ENCODE assay signal across 8 mouse cellular contexts in genomic region chr8:115706411-115706860, GRCm38 (mm10). TPM values are rescaled to one million over a fixed set of nuclear protein-coding genes. Genes with fewer than 3 reads are reported as not detected.
A peak's percentile ranks its signal among the peaks of the same experiment; 100 is the strongest.
DNase-seq lines count a peak whose midpoint lies in the region; ATAC-seq and TF ChIP-seq lines count a peak whose summit lies in the region.

No protein-coding gene starts in this region.

- H3K9ac ChIP-seq in forebrain, postnatal 0 days = peak overlapping the region; percentile 60
- H3K9ac ChIP-seq in hindbrain, embryonic 16.5 days (ENCODE audit: low read depth, low read length) = peak overlapping the region; percentile 81
- peak overlapping the region; percentile 75 for H3K9ac ChIP-seq in lung, embryonic 15.5 days

- no peak for TF ChIP-seq CTCF in forebrain, postnatal 0 days (IDR thresholded peaks at IDR 0.05; ENCODE audit: low read depth)

- no peaks in the 10 kb centered on the region for H3K9me3 ChIP-seq in forebrain, postnatal 0 days (ENCODE audit: low read length)
- no peaks in the 10 kb centered on the region for H3K9me3 ChIP-seq in hindbrain, embryonic 16.5 days (ENCODE audit: control insufficient read depth, low read length)
- no peaks in the 10 kb centered on the region for H3K9me3 ChIP-seq in lung, embryonic 15.5 days

- H3K36me3 ChIP-seq in forebrain, postnatal 0 days (ENCODE audit: insufficient read depth) = no peaks in the 10 kb centered on the region
- H3K36me3 ChIP-seq in hindbrain, embryonic 16.5 days (ENCODE audit: control insufficient read depth, insufficient read depth, low read length) = no peaks in the 10 kb centered on the region
- H3K36me3 ChIP-seq in lung, embryonic 15.5 days = no peaks in the 10 kb centered on the region

- DNase-seq in left cerebral cortex, adult 18-20 months (ENCODE audit: low spot score in 2 of 2) = peak; percentile 23 to 64
- DNase-seq in left cerebral cortex, adult 11 months (ENCODE audit: low spot score) = no peak
- DNase-seq in forebrain, postnatal 0 days = no peak
- peak; percentile 58 for DNase-seq in right cerebral cortex, postnatal 25 days

- 0 out of 2 replicates have a peak, but pooled peaks have one; percentile 11 for ATAC-seq in cerebellum, adult (ENCODE audit: insufficient number of reproducible peaks, low FRiP score, low TSS enrichment)
- peak; percentile 6 for ATAC-seq in forebrain, postnatal 0 days
- ATAC-seq in hindbrain, embryonic 16.5 days = peak; percentile 37
- peak; percentile 11 for ATAC-seq in lung, embryonic 15.5 days (ENCODE audit: borderline replicate concordance, extremely low read depth, low FRiP score, low TSS enrichment)
- ATAC-seq in inflammation-experienced regulatory T-cells, adult 6 months = no peak

- peak overlapping the region; percentile 55 for H3K4me3 ChIP-seq in forebrain, postnatal 0 days (ENCODE audit: low read depth, low read length)
- peak overlapping the region; percentile 76 for H3K4me3 ChIP-seq in hindbrain, embryonic 16.5 days (ENCODE audit: low read length)
- peak overlapping the region; percentile 82 for H3K4me3 ChIP-seq in lung, embryonic 15.5 days

- H3K27me3 ChIP-seq in forebrain, postnatal 0 days (ENCODE audit: insufficient read depth, low read length) = peaks cover 38% of the 10 kb centered on the region
- H3K27me3 ChIP-seq in hindbrain, embryonic 16.5 days (replicated peaks; ENCODE audit: control insufficient read depth, insufficient read depth, low read length) = peaks cover 4% of the 10 kb centered on the region
- peaks cover 7% of the 10 kb centered on the region for H3K27me3 ChIP-seq in lung, embryonic 15.5 days

- peaks cover 8% of the 10 kb centered on the region; the same call in 1 of the 2 replicates for H3K4me1 ChIP-seq in forebrain, postnatal 0 days (ENCODE audit: insufficient read depth)
- H3K4me1 ChIP-seq in hindbrain, embryonic 16.5 days (ENCODE audit: control insufficient read depth, insufficient read depth, low read depth, low read length) = peaks cover 15% of the 10 kb centered on the region
- H3K4me1 ChIP-seq in lung, embryonic 15.5 days = peaks cover 14% of the 10 kb centered on the region

- H3K4me2 ChIP-seq in forebrain, postnatal 0 days (ENCODE audit: low read depth) = peak overlapping the region; percentile 97
- peak overlapping the region; percentile 93 for H3K4me2 ChIP-seq in hindbrain, embryonic 16.5 days (ENCODE audit: low read length)
- H3K4me2 ChIP-seq in lung, embryonic 15.5 days = peak overlapping the region; percentile 92

- peak overlapping the region; percentile 74 for H3K27ac ChIP-seq in forebrain, postnatal 0 days (ENCODE audit: low read depth, low read length)
- H3K27ac ChIP-seq in hindbrain, embryonic 16.5 days (ENCODE audit: low read depth, low read length) = peak overlapping the region; percentile 91
- H3K27ac ChIP-seq in lung, embryonic 15.5 days = peak overlapping the region; percentile 96

- 0% methylated on average over 38 of the region's 39 CpGs for WGBS in forebrain, postnatal 0 days
- WGBS in hindbrain, embryonic 16.5 days = under 1% methylated on average over 34 of the region's 39 CpGs
- under 1% methylated on average over 39 of the region's 39 CpGs for WGBS in lung, embryonic 15.5 days

RNA-seq across cellular contexts. Expression of gene Maf, which starts 1.2 kb away (rescaled TPM):
- 10 to 100 TPM; 27.4 to 29.0 TPM for total RNA-seq in left cerebral cortex, adult 18-20 months (2021)
- total RNA-seq in forebrain, postnatal 0 days (2014; rRNA removed) = 16.7 and 20.9 TPM in 2 replicates
- polyA plus RNA-seq in forebrain, postnatal 0 days (2015; fragmentation: Nextera tagmentation; extraction: Ambion mirVana) = 4.3 and 5.0 TPM in 2 replicates
- polyA plus RNA-seq in hindbrain, embryonic 16.5 days (2015; fragmentation: Nextera tagmentation; extraction: Ambion mirVana) = 10.0 and 10.4 TPM in 2 replicates
- 10.1 and 11.6 TPM in 2 replicates for polyA plus RNA-seq in lung, embryonic 15.5 days (2015; fragmentation: Nextera tagmentation; extraction: Ambion mirVana)
- 100 to 1,000 TPM; 109 to 129 (median 126) TPM for polyA plus RNA-seq in inflammation-experienced regulatory T-cells, adult 6 months (2017; shearing (Covaris generic))

Comparison
In these comparisons a context has a peak if more than half of its experiments do, and no peak if none do; other contexts are left out.
1. DNase-seq: peak in left cerebral cortex, adult 18-20 months (2 of 2) and right cerebral cortex, postnatal 25 days (single experiment); none in left cerebral cortex, adult 11 months (single experiment) and forebrain, postnatal 0 days (single experiment).
2. Peak in every context shown above with its lines, with median percentiles within 50 percentile points of each other: H3K27ac ChIP-seq, H3K4me2 ChIP-seq, H3K4me3 ChIP-seq and H3K9ac ChIP-seq.